Mouse (Mus musculus) heart, adult 8-10 months (tissue): ENCODE measurements around the gene Srp68. TPM values are rescaled to one million over a fixed set of nuclear protein-coding genes. Genes with fewer than 3 reads are reported as not detected.
"Not testable (repeated sequence)": the region's sequence is repeated elsewhere in the genome, so short reads cannot be mapped to it uniquely, and the experiment has no call there.

Source experiments
- DNase-seq: peaks from one replicate; pipeline ENCODE4 v3.0.0; 2022; ENCODE audit warnings: low spot score
- total RNA-seq, 4 experiments: library from RNA; stranded (reverse); gene quantifications; 2 replicates each; pipeline ENCODE4 v1.2.4; 2022

Srp68 gene
- total RNA-seq, 4 experiments from 2014 or later: 61.3 to 72.1 (median 66.2) TPM

DNA sequence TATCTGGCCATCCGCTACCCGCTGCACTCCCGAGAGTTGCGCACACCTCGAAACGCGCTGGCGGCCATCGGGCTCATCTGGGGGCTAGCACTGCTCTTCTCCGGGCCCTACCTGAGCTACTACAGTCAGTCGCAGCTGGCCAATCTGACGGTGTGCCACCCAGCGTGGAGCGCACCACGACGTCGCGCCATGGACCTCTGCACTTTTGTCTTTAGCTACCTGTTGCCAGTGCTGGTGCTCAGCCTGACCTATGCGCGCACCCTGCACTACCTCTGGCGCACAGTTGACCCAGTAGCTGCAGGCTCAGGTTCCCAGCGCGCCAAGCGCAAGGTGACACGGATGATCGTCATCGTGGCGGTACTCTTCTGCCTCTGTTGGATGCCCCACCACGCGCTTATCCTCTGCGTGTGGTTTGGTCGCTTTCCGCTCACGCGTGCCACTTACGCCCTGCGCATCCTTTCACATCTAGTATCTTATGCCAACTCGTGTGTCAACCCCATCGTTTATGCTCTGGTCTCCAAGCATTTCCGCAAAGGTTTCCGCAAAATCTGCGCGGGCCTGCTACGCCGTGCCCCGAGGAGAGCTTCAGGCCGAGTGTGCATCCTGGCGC is 9.0 kb upstream of the Srp68 start:
- no peak for DNase-seq

DNA sequence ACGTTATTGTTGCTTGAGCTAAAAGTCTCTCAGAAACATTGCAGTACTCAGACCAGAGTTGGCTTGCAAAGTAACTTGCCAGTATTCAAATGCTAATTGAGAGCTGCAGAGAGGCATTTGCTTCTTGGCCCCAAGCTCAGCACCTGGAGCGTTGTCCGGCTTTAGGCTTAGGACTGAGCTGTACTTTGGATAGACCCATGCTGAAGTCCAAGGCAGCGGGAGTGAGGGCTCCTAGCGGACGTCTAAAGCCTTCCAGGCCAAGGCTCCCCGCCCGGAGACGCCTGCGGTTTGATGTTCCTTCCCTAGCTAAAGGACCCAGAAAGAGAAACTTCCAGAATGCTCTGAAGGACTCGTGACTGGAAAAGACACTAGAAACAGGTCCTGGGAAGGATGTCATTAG is 8.1 kb upstream of the Srp68 start:
- no peak for DNase-seq

DNA sequence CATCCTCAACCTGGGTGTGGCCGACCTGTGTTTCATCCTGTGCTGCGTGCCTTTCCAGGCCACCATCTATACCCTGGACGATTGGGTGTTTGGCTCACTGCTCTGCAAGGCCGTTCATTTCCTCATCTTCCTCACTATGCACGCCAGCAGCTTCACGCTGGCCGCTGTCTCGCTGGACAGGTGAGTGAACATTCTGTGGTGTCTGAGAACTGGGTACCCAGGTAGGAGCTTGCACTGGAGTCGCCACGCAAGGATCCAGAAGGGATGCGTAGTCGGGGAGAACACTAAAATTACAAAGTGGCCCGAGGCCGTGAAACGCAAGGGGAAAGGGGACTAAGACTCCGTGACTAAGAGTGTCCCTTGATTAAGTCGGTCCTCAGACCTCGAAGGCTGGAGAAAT is 7.7 kb upstream of the Srp68 start:
- no peak for DNase-seq

DNA sequence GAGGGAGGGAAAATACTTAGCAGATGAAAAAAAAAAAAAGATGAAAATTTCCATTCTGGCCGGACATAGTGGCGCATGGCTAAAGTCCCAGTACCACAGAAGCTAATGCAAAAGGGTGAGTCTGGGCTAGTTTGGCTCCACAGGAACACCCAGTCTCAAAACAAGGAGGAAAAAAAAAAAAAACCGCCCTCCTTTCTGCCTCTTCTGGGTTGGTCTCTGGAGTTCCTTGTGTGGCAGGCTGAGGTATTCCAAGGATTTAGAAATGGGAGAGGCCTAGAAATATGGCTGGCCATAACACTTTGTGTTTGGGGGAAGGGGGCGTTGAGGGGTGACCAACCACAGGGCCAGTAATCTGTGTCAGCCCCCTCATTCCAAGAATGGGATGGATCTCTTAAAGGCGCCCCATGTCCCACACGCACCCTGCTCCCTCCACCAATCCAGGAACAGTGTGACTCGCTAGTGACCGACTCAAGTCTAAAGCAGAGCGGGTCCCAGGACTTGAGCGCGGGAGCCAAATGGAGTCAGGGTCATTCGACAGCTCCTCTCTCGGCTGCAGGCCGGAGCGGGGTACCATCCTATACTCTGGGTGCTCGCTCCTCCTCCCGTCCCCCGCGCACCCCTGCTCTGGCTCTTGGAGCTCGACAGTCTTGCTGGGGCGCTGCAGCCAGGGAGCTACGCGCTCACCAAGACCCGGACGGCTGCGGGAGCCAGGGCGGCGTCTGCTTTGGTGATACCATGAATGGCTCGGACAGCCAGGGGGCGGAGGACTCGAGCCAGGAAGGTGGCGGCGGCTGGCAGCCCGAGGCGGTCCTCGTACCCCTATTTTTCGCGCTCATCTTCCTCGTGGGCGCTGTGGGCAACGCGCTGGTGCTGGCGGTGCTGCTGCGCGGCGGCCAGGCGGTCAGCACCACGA is 7.0 kb upstream of the Srp68 start, which contains the start of gene Galr2:
Gene Galr2 (plus strand): TSS at position 189 of the 913 bp plus-strand sequence.
- DNase-seq: no peak

DNA sequence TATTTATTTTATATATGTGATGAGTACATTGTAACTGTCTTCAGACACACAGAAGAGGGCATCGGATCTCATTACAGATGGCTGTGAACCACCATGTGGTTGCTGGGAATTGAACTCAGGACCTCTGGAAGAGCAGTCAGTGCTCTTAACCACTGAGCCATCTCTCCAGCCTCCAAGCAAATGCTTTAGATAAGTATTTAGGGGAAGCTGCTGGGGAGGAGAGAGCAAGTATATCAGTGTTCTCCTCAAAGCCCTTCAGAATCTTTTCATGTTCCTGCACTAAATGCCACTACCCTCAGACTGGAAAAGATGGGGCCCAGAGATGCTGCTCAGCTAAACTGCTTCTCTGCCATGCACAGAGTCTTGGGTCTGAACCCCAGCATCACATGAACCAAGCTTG is 3.2 kb upstream of the Srp68 start:
- DNase-seq: not testable (repeated sequence)

DNA sequence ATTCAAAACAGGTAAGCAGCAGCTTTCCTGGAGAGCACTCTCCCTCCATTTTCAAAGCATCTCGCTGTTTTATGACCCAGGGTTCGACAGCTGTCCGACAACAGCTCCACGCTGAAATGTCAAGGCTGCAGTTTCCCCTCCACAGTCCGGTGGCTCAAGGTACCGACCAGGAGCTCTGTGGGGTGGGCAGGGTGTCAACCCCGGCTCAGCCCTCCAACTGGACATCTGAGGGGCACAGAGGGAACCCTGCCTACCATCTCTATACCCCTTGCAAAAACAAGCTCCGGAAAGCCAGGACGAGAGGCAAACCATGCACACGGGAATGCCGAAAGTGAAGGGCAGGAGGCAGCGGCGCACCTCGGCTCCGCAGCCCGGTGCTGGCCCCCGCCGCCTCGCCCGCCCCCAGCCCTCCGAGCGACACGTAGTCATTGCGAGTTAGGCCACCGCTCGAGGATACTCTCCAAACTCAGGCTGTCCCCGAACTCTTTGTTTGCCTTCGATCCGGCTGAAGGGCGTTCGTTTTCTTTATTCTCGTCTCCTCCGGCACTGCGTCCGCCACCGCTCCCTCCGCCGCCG is 460 bp downstream of the Srp68 start:
- DNase-seq: no peak

DNA sequence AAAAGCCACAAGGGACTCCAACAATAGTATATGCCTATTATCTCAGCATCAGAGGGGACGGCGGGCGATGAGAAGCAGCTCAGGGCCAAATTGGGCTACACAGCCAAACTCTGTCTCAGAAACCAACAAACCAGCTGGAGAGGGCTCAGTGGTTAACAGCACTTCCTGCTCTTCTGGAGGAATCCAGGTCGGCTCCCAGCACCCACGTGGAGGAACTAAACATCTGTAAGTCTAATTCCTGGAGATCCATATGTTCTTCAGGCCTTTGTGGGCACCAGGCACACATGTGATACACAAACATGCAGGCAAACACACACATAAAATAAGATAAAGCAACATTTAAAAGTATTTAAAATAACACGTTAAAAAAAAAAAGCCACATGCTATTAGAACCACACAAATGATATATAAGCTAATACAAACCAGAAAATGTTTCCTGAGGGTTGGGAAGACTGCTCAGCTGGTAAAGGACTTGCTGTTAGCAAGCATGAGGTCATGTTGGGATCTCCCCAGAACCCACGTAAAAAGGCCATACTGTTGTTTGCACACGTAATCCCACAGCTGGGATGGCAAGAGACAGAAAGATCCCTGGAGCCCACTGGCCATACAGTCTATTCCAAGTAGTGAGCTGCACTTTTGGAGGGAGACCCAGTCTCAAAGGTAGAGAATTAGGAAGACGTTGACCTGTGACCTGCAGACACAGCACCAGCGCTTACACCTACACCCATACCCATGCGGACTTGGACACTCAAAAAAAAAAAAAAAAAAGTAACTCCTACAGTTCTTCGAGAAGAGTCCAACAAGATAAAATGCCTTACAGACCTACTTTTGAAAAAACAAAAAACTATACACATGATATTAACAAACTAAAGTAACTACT is 1.2 kb downstream of the Srp68 start:
- DNase-seq: no peak

DNA sequence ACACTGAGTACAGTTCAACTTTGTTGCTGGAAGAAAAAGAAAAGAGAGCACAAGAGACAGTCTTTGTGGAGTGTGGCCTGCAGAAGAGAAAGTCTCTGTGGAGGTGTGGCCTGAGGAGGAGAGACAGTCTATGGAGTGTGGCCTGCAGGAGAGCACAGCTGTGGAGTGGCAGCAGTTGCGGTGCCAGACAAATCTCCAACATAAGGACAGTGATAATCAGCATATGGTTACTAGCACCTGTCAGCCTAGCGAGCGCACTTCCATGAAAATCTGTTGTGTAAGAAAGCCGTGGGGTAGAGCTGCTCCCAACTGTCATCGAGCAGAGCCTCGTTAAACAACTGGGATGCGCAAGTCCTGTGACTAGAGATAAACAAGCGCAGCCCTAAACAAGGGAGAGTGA is 4.5 kb downstream of the Srp68 start:
- no peak for DNase-seq

DNA sequence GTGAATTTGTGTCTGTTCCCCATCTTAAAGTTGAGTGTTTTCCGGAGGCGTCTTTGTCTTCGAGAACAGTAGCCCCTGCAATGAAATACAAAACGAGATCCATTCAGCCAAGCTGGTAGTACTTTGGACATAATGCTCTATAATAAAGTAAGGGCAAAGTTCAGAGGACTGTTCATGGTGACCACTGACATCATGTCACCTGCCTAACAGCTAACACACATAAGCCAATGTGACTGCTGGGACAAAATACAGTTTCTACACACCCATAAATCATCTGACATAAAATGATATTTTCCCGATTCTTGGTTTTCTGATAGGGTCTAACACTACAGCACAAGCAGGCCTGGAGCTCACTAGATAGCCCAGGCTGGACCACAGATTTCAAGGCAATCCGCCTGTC is 5.7 kb downstream of the Srp68 start:
- DNase-seq: no peak

DNA sequence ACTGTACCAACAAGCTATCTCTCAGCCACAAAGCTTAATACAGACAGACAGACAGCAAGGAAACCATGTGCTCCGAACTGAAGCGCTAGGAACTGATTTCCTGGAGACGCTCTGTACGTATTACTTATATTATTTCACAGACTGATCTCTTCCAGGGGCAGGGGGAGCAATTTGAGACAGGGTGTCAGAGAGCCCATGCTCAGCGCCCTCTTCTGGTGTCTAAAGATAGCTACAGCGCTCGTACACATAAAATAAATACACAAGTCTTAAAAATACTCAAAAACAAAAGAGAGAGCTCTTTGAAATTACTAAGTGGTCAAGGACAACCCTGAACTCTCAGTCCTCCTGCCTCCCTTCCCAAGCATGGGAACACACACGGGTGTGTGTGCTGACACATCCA is 6.4 kb downstream of the Srp68 start:
- no peak for DNase-seq

DNA sequence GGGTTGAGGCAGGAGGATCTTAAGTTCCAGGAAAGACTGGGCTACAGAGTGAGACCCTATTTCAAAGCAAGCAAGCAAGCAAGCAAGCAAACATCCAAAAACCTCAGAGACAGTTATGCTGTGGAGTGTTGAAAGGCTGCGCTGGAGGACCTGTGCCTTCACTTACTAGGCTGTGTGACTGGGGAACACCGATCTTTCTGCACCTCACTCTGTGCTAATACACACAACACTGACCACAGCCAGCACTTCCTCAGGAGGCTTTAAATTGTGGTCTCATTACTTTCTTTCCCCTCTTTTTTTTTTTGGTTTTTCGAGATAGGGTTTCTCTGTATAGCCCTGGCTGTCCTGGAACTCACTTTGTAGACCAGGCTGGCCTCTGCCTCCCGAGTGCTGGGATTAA is 8.2 kb downstream of the Srp68 start:
- DNase-seq: no peak

DNA sequence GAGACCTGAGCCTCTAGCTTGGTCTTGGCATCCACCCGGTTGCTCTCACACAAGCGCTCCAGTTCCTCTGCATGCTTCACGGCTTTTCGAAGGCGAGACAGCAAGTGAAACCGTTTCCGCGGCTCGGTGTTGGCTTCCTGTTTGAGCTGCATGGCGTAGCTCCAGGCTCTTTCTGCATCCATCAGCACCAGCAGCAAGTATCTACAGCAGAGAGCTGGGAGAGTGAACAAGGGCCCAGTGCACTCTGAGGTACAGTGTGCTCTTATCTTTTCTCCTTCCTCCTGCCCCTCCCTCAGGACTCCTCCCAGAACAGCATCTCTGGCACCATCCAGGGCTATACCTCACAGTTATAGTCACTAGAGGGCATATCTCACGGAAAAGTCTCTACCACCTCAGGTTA is 8.7 kb downstream of the Srp68 start:
- DNase-seq: no peak

DNA sequence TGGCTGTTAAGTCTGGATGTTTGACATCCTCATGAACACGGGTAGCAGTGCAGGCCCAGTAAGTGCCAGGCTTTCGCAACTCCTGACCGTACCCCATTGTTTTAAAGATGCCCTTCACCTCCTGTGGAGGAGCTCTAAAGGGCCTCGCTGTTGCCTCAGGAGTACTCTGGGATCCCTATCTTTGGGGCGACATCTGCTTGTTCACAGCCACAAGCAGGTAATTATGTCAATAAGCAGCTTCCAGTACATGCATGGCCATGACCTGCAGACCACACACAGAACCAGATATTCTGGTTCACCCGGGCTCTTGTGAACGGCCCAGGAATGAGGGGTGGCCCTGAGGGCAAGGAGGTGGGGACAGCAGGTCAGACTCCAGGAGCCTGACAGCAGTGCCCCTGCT is 13.8 kb downstream of the Srp68 start:
- no peak for DNase-seq

DNA sequence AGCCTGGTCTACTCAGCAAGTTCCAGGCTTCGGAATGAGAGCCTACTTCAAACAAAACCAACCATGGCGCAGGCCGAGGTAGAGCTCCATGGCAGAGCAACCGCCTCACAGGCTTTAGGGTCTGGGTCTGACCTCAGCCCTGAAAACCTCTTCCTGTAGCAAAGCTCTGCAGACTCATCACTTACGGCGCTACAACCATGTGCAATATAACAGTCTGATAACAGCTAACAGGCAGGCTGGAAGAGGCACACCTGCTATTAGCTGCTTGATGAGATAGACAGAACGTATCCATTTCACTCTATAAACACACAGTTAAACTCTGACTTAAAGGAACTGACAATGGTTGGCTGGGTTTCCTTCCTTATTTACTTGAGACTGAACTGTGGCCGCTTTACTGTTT is 14.6 kb downstream of the Srp68 start:
- DNase-seq: no peak

DNA sequence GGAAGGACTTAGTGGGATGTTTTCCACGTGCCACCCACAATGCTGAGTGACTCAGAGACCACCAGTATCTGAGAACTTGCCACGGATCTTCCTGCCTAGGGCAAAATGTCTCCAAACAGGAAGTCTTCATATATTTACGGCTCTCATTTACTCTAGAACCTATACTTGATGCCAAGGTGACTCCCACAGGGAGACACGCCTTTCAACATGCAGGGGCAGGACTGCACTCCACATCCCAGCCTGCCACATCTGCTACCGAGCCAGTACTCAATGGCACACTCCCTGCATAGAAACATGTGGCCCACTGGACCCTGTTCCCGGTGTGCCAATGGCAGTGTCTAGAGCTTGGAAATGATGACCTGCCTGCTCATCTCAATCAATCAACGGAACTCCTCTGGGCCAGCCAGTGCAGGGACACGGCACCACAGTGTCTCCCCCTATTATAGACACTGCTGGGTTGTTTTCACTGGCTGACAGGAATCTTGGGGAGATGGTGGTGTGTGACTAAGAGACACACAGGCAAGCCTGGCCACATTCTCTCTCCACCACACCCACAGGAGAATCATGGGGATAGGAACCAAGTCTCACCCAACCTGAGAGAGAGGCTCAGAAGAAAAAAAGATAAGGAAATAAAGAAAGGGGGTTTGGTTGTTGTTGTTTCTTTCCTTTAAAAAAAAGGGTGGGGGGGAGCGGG is 17.9 kb downstream of the Srp68 start:
- DNase-seq: no peak

DNA sequence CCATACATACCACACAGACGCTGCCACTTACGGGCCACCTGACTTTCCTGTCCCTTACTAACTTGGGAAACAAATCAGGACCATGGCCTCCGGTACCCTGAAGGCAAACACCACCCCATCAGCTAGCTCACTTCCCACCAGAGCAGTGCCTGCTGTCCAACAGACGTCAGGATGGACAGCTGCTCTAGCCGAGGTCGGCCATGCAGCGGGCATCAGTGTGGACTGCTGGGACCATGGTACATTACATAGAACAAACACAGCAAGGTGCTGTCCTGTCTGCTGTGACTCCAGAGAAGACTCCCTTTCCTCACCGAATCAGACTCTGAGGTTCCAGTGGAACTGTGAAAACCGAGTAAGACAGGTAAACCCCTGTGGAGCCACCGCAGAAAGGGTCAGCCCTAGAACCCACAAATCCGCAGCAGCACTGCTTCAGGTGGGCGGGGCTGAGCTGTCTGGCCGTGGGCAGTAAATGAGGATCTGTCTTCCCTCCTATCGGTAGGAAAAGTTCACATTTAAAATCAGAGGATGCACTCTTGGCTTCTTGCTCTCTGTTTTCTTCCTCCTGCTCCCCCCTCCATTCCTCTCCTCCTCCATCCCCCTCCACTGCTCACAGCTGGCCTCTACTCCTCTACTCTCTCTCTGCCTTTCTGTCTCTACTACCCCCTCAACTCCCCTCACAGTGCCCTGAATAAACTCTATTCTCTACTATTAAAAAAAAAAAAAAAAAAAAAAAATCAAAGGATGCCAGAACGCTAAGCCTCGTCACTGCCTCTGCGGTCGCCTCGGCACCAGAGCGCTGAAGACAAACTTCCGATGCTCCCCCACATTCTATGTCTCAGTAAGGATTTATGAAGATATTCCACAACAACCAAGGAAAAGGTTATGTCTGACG is 18.7 kb downstream of the Srp68 start:
- DNase-seq: no peak

DNA sequence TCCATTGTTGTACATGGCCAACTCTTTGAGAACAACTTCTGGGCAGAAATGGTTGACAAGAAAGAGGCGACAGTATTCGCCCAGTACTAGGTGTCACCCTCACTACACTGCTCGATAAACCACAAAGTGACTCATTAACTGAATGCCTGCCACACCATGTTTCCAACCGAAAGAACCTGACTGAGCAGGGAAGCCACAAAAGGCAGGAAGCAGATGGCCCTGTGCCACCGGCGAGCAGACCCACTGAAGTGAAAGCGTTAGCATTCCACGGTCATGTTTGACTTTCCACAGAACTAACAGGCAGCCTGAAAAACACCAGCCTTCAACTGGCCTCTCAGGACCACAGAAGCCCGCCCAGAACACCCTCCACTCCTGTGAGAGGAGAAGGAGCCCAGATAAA is 19.4 kb downstream of the Srp68 start:
- DNase-seq: no peak

DNA sequence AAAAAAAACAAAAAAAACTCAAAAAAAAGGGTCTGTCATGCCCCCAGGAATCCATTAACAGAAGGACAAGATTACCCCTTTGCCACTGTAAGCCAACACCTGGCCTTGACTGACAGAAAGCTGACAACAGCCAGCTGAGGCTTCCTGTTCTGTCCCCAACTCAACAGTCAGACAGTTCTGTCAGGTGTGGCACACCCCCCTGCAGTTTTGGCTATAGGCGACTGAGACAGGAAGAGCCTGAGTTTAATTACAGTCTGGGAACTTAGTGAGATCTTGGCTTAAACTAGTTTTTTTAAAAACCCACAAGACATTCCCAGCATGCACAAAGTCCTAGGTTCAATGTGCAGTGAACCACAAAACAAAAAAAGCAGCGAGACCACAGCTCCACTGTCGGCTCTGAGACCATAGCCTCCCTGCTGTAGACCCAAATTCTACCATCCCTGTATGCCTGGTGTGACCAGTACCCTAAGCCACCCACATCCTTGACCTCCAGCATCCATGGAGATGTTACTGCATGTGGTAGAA is 20.9 kb downstream of the Srp68 start:
- DNase-seq: no peak

DNA sequence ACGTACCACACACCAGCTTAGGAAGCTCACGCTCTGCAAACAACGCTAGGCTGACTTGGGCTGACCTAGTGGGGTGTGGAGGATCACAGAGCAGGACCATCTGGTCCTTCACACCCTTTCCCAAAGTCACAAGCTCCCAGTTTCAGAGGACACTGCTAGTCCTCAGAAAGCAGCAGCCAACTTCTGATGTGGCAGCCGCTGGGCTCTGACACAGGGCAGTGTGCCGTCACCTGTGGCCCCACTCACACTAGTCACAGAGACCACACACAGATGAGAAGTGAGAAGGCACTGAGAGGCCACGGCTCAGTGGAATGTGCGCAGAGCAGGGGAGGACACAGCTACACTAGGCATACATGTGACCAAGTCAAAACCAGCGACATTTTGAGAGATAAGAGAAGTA is 23.1 kb downstream of the Srp68 start:
- no peak for DNase-seq
